Comparison of ENCODE assay signal across 25 mouse cellular contexts in genomic region chr8:91474731-91475279, GRCm38 (mm10).
DNase-seq lines count a peak whose midpoint lies in the region; TF ChIP-seq lines count a peak whose summit lies in the region.
"Had no signal": no experiment of that assay in that cellular context is flagged by ENCODE, and none has a peak within 500 bp of the region (broad histone marks: within the 10 kb centered on the region; RNA-seq: fewer than 3 reads in every experiment).

No protein-coding gene starts in this region.

- peak overlapping the region; percentile 46 for H3K27ac ChIP-seq in heart, adult 2 months
- H3K27ac ChIP-seq: embryonic facial prominence, embryonic 12.5 days; hindbrain, embryonic 15.5 days; kidney, postnatal 0 days; limb, embryonic 15.5 days; midbrain, embryonic 10.5 days; neural tube, embryonic 15.5 days; stomach, embryonic 15.5 days had no signal

- H3K27me3 ChIP-seq in heart, adult 2 months (ENCODE audit: control insufficient read depth, insufficient read depth, low read length) = no peaks in the 10 kb centered on the region
- H3K27me3 ChIP-seq: embryonic facial prominence, embryonic 12.5 days; hindbrain, embryonic 15.5 days; limb, embryonic 15.5 days; neural tube, embryonic 15.5 days; stomach, embryonic 15.5 days had no signal

- H3K4me3 ChIP-seq in heart, adult 2 months = no peak overlapping the region
- H3K4me3 ChIP-seq: embryonic facial prominence, embryonic 12.5 days; hindbrain, embryonic 15.5 days; limb, embryonic 15.5 days; midbrain, embryonic 10.5 days; neural tube, embryonic 15.5 days; stomach, embryonic 15.5 days had no signal

- TF ChIP-seq POLR2A in heart, adult 2 months (IDR thresholded peaks at IDR 0.05; ENCODE audit: insufficient read depth, low read depth, low read length) = no peak

- TF ChIP-seq CTCF in heart, adult 2 months (IDR thresholded peaks at IDR 0.05) = no peak

- H3K36me3 ChIP-seq in heart, adult 2 months (ENCODE audit: control insufficient read depth, insufficient read depth, low read length) = no peaks in the 10 kb centered on the region

- H3K9ac ChIP-seq in heart, adult 2 months (ENCODE audit: low read depth, low read length) = no peak overlapping the region
- H3K9ac ChIP-seq: embryonic facial prominence, embryonic 12.5 days; forebrain, postnatal 0 days; hindbrain, embryonic 15.5 days; limb, embryonic 15.5 days; neural tube, embryonic 15.5 days; stomach, embryonic 15.5 days had no signal

- intact Hi-C loops in heart, adult 2 months (cut with DNase I) = no loop called here

- TF ChIP-seq EP300 in heart, adult 2 months (IDR thresholded peaks at IDR 0.05; ENCODE audit: insufficient read depth, low read depth, low read length) = 0 out of 2 replicates have a peak, but pooled peaks have one; percentile 10

- no peaks in the 10 kb centered on the region for H3K4me1 ChIP-seq in heart, adult 2 months (ENCODE audit: control insufficient read depth, insufficient read depth, low read length)
- H3K4me1 ChIP-seq: embryonic facial prominence, embryonic 12.5 days; hindbrain, embryonic 15.5 days; limb, embryonic 15.5 days; midbrain, embryonic 10.5 days; neural tube, embryonic 15.5 days; stomach, embryonic 15.5 days had no signal

- no peak for DNase-seq in heart, adult 2 months
- no peak for DNase-seq in heart, adult 8-10 months (ENCODE audit: low spot score)
- peak; percentile 30 to 32 for DNase-seq in left cerebral cortex, adult 9 months (ENCODE audit: low spot score in 2 of 2)
- DNase-seq in left cerebral cortex, adult 11 months (ENCODE audit: low spot score) = no peak
- DNase-seq in right cerebral cortex, adult 2 months (ENCODE audit: low spot score in 2 of 2) = peak; percentile 28 to 44
- DNase-seq in right cerebral cortex, postnatal 4 days = no peak
- DNase-seq in cerebellum, adult 9-11 months = no peak
- DNase-seq: adrenal gland, adult 2 months; cerebellum, adult 18-20 months; cerebellum, postnatal 25 days; forebrain, postnatal 0 days; gastrocnemius, postnatal 10 days; kidney, adult 2 months; left cerebral cortex, postnatal 4 days; lung, adult 18-20 months; lung, postnatal 10 days; thymus, adult 2 months; thymus, postnatal 4 days had no signal

- WGBS in heart, adult 2 months = 47% methylated on average over 6 of the region's 6 CpGs

- no peaks in the 10 kb centered on the region for H3K79me2 ChIP-seq in heart, adult 2 months (replicated peaks; ENCODE audit: control insufficient read depth, insufficient read depth, low read length)

Comparison
In these comparisons a context has a peak if more than half of its experiments do, and no peak if none do; other contexts are left out.
1. DNase-seq: peak in left cerebral cortex, adult 9 months (2 of 2) and right cerebral cortex, adult 2 months (2 of 2); none in heart, adult 2 months (0 of 2), heart, adult 8-10 months (single experiment), left cerebral cortex, adult 11 months (single experiment), right cerebral cortex, postnatal 4 days (single experiment) and cerebellum, adult 9-11 months (single experiment).